Mouse (Mus musculus): ENCODE data around the gene Fkbp6.

DNA sequence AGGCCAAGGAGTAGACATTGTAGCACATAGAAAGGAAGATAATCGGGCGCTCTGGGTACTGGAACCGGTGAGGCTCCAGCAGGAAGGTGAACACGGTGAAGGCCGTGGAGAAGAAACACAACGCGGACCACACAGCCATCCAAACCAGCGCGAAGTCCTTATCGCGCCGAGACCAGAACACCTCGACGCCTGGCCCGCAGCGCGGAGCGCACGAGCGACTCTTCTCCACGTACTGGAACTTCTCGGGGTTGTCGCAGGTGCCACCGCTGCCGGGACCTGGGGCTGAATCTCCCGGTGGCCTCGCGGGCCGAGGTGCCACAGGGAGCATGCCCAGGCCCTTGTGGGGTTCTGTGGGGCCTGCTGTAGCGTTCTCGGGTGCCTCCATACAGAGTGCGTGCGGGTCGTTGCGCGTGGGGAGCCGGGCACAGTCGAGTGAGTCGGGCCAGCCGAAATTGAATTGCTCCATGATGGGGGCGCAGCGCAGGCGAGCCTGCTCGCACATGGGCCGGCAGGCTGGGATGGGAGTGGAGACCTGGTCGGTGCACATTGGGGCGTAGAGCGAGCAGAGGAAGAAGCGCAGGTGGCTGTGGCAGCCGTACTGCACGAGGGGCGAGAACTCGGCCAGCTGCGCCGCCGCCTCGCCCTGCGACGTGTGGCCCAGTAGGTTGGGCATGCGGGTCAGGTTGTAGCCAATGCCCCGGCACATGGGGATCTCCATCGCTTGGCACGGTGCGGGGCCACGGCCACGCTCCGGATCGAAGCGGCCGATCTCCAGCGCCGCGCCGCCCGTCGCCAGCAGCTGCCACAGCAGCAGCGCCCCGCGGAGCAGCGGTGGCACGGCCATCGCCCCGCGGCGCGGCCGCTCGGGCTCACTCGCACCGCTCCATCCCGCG lies 99.4 kb downstream of the Fkbp6 start:
- TF ChIP-seq CTCF (IDR thresholded peaks at IDR 0.05; ENCODE audit: low read depth, low read length), result no peak
- no peak for TF ChIP-seq TAL1 (conservative IDR thresholded peaks at IDR 0.05; ENCODE audit: low read depth, low read length)
- no peak for TF ChIP-seq GATA1 (IDR thresholded peaks at IDR 0.05; ENCODE audit: borderline replicate concordance, low read length)
